Mouse (Mus musculus): Measurements from ENCODE around the gene Hdc.
"Not testable (repeated sequence)": the region's sequence is repeated elsewhere in the genome, so short reads cannot be mapped to it uniquely, and the experiment has no call there.

Gene Hdc

GRCm38 (mm10) chr2:126619249-126619704 lies at the start of gene Hdc:
Gene Hdc, minus strand, starts transcription at chr2:126619299.
- DNase-seq (ENCODE audit: low spot score in 2 of 2), result no peak

- DNase-seq (ENCODE audit: low spot score in 2 of 2), result no peak
These were observed 49.6 kb upstream of the Hdc start for GRCm38 (mm10) chr2:126668621-126669252.

GRCm38 (mm10) chr2:126665984-126666383 lies 46.9 kb upstream of the Hdc start:
- no peak for DNase-seq (ENCODE audit: low spot score in 2 of 2)

- DNase-seq (ENCODE audit: low spot score in 2 of 2), result peak in 1 of 2 experiments; percentile 16
These were observed 44.4 kb upstream of the Hdc start for GRCm38 (mm10) chr2:126663481-126663880.

GRCm38 (mm10) chr2:126652929-126653328 lies 33.8 kb upstream of the Hdc start:
- no peak for DNase-seq (ENCODE audit: low spot score in 2 of 2)

GRCm38 (mm10) chr2:126647762-126648161 lies 28.7 kb upstream of the Hdc start:
- DNase-seq (ENCODE audit: low spot score in 2 of 2), result no peak

- DNase-seq (ENCODE audit: low spot score in 2 of 2), result no peak
These were observed 27.4 kb upstream of the Hdc start for GRCm38 (mm10) chr2:126646461-126646860.

GRCm38 (mm10) chr2:126644768-126645167 lies 25.7 kb upstream of the Hdc start:
- no peak for DNase-seq (ENCODE audit: low spot score in 2 of 2)

GRCm38 (mm10) chr2:126640298-126640697 lies 21.2 kb upstream of the Hdc start:
- DNase-seq (ENCODE audit: low spot score in 2 of 2), result no peak

GRCm38 (mm10) chr2:126635939-126636823 lies 17.1 kb upstream of the Hdc start:
- DNase-seq (ENCODE audit: low spot score in 2 of 2), result no peak

GRCm38 (mm10) chr2:126633165-126633564 lies 14.1 kb upstream of the Hdc start:
- no peak for DNase-seq (ENCODE audit: low spot score in 2 of 2)

- no peak for DNase-seq (ENCODE audit: low spot score in 2 of 2)
These were observed 9.4 kb upstream of the Hdc start for GRCm38 (mm10) chr2:126628455-126628995.

- no peak for DNase-seq (ENCODE audit: low spot score in 2 of 2)
These were observed 4.0 kb upstream of the Hdc start for GRCm38 (mm10) chr2:126623138-126623537.

GRCm38 (mm10) chr2:126622455-126622854 lies 3.4 kb upstream of the Hdc start:
- no peak for DNase-seq (ENCODE audit: low spot score in 2 of 2)

GRCm38 (mm10) chr2:126618470-126619179 lies 474 bp downstream of the Hdc start:
- DNase-seq (ENCODE audit: low spot score in 2 of 2), result no peak

- no peak for DNase-seq (ENCODE audit: low spot score in 2 of 2)
These were observed 3.7 kb downstream of the Hdc start for GRCm38 (mm10) chr2:126615355-126615754.

GRCm38 (mm10) chr2:126609600-126609999 lies 9.5 kb downstream of the Hdc start:
- not testable (repeated sequence) for DNase-seq (ENCODE audit: low spot score in 2 of 2)

- no peak for DNase-seq (ENCODE audit: low spot score in 2 of 2)
These were observed 11.4 kb downstream of the Hdc start for GRCm38 (mm10) chr2:126607553-126608203.

GRCm38 (mm10) chr2:126606688-126607062 lies 12.4 kb downstream of the Hdc start:
- DNase-seq (ENCODE audit: low spot score in 2 of 2), result no peak

- no peak for DNase-seq (ENCODE audit: low spot score in 2 of 2)
These were observed 12.9 kb downstream of the Hdc start for GRCm38 (mm10) chr2:126606061-126606687.

All from left cerebral cortex, adult 9 months (tissue).